Mouse (Mus musculus): ENCODE results near the gene Fam114a1.

Gene Fam114a1

DNA sequence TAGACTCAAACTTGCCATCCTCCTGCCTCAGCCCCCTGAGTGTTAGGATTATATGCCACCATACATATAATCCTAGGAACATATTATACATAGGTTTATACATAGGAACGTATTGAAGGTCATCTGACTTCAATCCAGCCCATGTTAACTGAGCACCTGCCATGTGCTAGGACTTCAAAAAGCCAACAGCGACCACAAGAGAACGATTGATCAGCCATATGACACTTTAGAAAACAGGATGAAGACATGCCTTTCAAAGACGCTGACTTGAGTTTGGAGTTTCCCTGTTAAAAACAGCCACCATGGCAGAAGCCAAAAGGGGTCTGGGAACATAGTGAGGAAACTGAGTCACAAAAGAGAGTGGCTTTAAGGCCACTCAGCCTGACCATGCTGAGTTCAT lies 35.4 kb downstream of the Fam114a1 start:
- peak; percentile 63 for DNase-seq (ENCODE audit: low read depth, low spot score)

DNA sequence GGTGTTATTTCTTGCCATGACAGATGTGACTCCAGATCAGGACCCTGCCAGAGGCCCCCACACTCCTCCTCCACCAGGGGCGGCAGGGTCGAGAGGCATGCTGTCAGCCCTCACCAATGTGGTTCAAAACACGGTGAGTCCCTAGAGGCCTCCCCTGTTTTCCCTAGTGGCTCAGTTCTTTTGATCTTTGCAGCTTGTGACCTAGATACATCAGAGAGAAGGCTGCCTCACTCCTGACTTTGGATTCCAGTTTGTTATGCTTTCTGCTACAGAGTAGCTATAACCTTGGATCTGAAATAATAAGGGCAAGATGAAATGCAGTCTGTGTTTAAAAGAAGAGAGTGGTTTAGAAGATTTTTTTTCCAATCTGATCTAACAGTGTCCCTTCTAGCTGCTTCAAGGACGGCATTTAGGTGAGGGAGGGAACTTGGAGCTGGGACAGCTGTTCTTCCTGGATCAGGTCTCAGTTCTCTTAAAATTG lies 36.2 kb downstream of the Fam114a1 start:
- DNase-seq (ENCODE audit: low read depth, low spot score), result peak; percentile 34

DNA sequence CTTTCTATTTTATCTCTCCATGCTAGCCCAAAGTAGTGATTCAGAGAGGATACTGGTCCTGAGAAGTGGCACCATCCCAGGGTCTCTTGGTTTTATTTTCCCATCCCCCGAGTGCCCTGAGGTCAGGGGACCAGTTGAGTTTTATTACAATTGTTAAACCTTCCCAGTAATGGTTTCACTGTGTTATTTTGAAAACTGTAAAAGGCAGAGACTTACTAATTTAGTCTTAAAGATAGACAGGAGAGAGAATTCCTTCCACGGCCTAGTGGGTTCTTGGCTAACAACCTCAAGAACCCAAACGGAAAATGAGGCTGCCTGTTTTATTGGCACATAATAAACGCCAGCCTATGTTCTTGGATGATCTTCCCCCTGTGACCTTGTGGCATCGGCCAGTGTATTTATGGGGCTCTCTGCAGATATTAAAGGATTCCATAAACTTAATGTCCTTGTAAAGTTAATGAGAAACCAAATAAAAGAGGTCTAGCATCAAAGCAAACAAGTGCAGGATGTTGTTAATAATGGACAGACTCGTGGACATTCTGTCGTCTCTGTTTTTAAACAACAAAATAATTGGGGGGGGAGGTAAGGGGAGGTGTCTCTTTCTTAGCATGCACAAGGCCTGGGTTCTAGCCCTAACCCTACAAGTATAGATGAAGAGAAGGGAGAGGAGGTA lies 42.2 kb downstream of the Fam114a1 start:
- no peak for DNase-seq (ENCODE audit: low read depth, low spot score)

DNA sequence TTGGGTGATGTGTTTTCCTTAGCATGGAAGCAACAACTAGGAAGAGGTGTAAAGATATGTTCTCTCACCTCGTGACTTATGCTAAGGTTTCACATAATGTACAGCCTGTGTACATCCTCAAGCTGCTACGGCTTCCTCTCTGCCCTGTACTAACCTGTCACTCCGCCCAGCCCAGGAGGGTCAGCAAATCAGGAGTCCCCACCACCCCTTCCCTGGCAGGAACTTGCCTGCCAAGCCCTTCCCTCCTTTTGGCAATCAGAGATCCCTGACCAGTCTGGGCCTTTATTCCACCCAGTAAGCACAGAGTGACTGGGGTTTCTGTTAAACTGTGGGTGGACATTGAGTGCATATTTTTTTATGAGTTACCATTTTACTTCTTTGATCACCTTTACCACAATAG lies 45.6 kb downstream of the Fam114a1 start:
- DNase-seq (ENCODE audit: low read depth, low spot score), result no peak

DNA sequence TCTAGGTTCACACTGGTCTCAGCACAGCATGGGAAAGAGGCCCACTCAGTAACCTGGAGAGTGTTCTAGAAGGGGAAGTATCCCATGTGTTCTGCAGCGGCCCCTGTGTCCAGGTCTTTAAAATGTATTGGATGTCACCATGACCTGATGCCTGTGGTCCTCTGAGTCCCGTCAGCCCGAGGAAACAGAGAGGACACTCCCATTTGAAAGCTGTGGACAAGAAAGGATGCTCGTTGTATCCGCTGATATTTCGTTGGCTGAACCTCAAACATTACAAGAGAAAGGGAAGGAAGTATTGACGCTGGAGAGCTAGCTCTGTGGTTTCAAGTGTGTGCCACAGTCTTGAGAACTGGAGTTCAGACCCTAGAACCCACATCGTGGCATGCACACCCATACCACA lies 49.2 kb downstream of the Fam114a1 start:
- peak; percentile 69 for DNase-seq (ENCODE audit: low read depth, low spot score)

DNA sequence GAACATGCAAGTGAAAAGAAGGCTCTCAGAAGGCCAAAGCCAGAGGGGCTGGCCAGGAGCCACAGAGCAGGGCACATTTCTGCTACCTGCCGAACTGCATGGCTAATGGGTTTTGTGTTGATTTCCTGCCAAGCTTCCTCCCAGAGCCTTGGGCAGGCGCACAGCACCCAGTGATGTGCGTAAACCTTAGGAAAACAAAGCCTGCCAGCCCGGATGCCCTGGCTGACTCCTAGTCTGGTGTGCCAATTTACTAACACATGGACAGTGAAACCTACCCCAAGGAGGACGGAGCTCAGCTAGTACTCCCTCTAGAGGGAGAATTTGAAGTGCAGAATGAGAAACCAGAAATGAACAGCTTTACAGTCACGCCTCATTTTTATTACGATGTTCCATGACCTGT lies 50.0 kb downstream of the Fam114a1 start:
- peak; percentile 67 for DNase-seq (ENCODE audit: low read depth, low spot score)

DNA sequence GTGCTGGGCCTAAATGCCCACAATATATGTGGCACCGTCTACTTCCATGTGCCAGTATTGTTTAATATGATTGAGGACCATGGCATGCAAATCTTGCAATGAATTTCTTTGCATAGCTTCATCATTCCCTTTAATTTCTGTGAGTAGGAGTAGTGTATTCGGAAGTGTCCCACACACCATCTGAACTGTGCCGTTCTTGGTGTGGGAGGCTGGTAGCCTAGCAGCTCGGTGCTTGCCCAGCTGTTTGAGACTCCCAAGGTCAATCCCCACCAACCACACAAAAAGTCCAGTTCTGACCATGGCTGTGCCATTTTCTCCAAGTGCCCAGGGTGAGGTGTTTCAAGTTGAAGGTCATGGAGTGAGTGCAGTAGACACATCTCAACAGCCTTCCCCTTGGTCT lies 52.1 kb downstream of the Fam114a1 start:
- DNase-seq (ENCODE audit: low read depth, low spot score), result no peak

DNA sequence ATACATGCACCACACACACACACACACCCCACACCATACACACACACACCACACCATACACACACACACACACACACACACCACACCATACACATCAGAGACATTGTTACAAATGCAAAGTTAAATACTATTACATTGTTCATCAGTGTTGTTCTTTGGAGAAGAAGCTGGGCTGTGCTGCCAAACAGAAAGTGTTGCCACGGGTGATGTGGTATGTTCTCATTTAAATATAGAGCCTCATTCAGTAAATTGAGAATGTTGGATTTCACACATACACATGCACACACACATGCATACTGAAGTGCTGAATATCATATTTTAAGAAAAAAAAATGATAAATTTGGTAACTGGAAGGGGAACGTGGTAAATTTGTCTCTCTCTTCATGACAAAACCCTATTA lies 54.8 kb downstream of the Fam114a1 start:
- DNase-seq (ENCODE audit: low read depth, low spot score), result no peak

DNA sequence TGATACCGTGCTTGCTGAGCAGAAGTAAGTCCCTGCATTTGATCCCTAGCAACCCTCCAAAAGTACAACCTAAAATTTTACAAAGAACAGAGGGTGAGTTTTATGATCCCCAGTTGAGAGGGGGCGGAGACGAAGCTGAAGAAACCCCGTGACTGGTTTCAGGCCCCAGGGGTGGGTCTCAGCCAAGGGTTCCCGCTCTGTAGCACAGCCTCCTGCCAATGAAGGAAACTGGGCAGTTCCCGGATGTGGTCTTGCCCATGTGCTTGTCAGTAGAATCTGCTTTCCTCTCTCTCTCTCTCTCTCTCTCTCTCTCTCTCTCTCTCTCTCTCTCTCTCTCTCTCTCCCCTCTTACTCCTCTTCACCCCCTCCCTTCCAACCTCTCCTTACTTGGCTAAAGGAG lies 56.0 kb downstream of the Fam114a1 start:
- peak; percentile 79 for DNase-seq (ENCODE audit: low read depth, low spot score)

DNA sequence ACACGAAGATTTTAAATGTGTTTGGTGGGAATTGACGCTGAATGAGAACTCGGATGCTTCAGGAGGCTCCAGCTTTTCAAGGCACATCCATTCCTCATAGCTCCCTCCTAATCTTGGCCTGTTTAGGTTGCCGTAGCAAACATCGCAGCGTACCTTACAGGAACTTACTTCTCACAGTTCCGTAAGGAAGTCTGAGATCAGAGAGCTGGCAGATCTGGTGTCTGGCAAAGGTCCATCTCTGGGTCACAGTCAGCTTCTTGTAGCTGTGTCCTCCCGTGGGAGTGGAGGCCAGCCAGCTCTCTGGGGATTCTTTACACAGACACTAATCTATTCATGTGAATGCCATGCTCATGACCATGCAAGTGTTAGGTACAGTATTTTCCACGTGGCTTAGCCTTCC lies 56.9 kb downstream of the Fam114a1 start:
- DNase-seq (ENCODE audit: low read depth, low spot score), result no peak

DNA sequence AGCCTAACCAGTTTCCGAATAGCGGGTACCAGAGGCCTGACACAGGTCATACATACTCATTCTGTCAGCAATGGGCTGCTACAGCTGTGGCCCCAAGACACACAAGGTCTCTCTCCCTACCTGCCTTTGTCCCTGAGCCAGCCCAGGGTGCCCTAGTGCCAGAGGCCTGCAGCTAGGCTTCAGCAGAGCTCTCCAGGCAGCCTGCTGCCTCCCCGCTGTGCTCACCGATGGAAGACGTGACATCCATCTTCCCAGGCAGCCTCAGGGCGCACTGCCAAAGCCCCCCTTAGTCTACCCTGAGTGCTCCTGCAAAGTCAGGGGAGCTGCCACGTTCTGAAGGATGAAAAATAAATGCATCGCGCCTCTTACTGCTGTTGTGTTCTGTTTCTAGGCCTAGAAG lies 58.1 kb downstream of the Fam114a1 start:
- DNase-seq (ENCODE audit: low read depth, low spot score), result no peak

DNA sequence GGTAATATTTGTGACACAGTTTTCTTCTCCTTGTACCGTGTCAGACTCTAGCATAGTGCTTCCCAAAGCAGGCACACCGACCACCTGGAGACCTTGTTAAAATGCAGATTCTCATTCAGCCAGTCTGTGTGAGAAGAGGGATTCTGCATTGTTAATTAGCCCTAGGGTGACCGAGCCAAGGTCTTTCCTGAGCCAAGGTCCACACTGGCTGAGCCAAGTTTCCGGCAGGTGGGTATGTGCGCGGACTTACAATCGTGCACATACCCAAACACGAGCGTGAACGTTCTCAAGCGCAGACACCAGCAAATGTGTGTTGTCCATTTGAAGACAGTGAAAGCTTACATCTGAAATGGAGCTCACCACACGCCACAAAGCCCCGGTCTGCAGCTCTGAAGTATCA lies 66.7 kb downstream of the Fam114a1 start:
- DNase-seq (ENCODE audit: low read depth, low spot score), result no peak

DNA sequence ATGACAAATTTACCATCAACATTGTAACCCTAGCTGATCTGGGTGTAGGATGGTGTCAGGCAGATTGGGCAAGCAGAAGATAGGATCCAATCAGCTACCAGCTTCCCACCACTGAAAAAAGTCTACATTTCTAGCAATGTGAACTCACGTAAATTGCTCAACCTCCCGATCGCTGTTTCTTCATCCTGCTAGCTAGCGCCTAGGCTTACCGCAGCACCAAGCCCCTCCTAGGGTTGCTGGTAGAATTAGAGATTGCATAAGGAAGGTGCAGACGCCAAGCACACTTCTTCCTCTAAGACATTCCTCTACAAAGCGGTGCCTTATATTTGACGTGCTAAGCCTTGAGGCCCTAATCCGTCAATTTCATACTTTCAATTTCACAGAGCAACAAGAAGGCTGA lies 68.4 kb downstream of the Fam114a1 start:
- no peak for DNase-seq (ENCODE audit: low read depth, low spot score)

DNA sequence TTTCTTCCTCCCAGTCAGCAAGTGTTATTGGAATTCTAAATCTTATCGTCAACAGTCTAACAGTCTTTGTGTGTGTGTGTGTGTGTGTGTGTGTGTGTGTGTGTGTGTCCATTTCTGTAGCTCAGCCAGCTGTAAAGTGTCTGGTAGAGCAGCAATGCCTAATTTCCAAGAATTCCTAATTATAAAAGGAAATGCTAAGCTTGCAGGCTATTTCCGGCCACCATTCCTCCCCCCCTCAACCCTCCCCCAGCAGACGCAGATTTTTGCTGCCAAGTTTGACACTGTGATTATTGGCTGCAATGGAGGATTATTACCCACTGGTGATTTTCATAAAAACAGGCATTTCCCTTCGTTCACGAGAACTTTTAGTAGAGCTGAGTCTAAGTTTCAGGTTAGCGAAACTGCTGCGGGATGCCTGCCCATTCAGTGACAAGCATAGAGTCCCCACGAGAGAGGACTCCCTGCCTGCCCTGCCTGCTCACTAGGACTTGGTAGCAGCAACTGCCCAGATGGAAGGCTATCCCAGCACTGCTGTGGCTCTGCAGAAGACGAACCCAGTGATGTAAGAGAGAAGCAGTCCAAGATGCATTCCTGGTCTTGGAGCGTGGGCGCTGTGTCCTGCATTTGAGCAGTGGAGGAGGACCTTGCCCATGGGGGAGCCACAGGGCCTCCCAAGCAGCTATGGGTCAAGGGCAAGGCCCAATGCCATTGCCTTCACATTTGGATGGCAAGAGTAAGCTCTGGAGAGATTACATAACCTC lies 69.1 kb downstream of the Fam114a1 start:
- DNase-seq (ENCODE audit: low read depth, low spot score), result no peak

DNA sequence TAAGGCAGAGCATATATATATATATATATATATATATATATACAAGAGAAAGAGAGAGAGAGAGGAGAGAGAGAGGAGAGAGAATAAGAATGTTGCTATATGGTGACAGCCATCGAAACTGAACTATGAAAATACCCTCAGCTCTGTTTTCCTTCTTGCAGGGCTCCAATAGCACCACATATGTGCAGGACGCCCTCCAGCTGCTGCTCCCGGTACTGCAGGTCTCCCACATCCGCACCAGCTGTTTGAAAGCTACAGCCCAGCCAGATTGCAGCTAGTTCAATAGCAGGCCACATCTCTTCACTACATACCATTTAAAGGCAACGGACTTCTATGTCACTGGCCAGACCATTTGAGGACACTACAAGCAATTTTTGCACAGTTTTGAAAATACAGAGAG lies 70.6 kb downstream of the Fam114a1 start:
- peak; percentile 43 for DNase-seq (ENCODE audit: low read depth, low spot score)

DNA sequence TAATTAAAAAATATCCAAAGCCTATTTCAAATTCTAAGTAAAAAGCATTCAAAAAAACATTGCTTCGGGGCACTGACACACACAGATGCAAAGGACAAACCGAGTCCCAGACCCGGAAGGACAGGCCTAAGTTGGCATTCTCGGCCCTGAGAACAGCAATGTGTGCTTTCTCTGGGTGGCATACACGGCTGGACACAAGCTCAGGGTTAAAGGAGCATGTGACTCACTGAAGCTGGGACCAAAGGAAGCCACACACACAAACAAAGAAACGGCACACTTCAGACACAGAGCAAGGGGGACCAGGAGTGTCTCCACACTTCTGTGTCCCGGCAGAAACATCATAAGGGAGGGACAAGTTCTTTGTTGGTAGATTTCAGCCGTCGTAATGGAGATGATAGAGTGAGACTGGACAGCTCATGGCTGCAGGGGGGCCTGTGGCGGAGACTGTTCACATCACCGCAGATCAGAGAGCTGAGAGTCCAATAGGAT lies 73.6 kb downstream of the Fam114a1 start:
- no peak for DNase-seq (ENCODE audit: low read depth, low spot score)

DNA sequence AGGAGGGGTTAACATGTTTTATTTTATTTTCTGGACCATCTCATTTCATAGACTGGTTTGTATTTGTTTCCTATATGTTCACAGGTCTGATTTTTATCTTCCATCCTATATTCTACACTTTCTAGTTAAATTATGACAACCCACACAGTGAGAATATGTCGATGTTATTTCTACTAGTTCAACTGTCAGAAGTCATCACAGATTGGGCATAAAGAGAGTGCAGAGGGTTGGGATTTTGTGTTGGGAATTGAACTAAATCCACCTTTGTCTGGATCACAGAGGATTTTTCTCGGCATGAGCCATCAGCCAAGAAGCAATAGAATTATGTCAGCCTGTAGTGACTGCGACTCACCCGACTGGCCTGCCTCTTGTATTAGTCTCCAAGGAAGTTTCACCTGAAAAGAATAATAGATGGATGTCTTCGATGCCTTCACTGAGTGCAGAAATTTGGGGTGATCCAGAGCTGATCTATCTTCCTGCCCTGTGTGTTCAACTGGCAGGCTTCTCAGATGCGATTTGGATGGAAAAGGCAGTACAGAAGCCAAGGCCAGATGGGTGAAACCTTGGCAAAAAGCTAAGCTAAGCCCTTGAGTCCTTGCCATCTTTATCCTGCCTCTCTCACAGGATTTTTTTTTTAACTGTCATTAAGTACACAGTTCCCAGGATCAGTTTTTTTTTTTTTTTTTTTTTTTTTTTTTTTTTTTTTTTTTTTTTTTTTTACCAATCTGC lies 75.9 kb downstream of the Fam114a1 start:
- no peak for DNase-seq (ENCODE audit: low read depth, low spot score)

DNA sequence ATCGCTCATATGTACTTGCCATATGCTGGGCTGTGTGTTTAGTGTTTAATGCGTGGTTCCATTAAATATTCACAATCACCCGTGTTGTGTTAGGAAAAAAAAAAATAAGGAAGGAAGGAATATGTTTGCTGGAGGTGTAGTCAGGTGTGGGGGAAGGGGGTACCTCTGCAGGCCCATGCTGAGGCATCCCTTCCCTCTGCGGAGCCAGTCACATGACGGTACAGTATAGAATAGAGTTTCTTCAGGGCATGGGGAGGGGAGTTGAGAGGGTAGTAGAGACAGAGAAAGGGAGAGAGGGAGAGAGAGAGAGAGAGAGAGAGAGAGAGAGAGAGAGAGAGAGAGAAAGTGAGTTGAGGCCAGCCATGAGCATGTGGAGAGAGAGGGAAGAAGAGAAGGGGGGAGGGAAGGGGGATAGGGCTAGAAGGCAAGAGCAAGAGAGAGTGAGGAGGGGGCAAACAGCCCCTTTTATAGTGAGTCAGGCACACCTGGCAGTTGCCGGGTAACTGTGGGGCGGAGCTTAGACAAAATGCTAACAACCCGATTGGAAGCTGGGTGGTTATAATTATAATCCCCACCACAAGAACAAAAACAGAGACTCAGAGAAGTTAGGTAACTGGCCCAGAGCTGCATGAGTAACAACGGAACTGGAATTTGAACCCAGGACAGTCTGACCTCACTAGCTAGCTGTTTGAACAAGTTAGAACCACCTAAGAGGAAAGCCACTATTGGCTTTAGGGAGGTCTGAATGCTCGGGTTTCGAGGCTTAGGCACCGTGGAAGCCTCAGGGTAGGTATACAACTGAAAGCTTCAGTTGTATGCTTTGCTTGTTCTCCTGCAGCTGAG lies 76.8 kb downstream of the Fam114a1 start:
- no peak for DNase-seq (ENCODE audit: low read depth, low spot score)

DNA sequence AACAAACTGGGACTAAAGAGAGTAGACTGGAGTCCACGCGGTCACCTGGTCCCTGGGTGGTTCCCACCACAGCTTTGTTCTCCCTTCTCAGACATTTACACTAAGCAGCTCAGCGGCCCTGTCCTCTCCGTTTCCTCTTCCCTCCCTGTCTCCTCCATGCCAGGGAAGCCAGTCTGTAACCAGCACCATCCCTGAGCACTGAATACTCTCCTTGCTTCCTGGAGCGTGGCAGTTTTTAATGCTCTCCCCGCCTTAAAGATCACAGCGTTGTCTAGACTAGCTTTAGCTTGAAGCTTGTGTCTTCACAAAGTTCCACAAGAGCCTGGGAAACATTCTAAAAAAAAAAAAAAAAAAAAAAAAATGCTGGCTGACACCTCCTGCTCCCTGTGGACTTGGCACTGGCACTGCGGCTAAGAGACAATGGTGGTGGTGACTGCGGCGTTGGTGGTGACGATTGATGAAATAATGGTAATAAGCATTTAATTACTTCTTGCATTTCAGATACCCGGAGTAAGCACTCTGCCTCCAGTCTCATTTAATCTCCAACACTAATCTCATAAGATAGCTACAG lies 77.5 kb downstream of the Fam114a1 start:
- no peak for DNase-seq (ENCODE audit: low read depth, low spot score)

DNA sequence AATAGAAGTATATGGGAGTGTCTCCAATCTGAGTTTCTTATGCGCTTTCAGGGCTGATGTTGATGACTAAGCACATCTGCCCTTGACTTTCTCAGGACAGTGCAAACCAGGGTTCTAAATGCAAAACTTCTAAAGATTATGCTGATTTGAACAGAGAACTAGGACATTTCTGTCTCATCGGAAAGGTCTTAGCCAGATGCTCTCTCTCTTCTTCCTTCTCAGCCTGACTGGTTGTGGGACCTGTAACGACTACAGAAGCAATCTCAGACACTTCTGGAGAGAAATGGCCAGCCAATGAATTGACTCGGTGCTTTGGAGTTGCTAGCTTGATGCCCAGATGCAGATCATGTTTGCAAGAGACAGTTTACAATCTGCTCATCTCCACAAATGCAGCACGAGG lies 80.0 kb downstream of the Fam114a1 start:
- no peak for DNase-seq (ENCODE audit: low read depth, low spot score)

DNA sequence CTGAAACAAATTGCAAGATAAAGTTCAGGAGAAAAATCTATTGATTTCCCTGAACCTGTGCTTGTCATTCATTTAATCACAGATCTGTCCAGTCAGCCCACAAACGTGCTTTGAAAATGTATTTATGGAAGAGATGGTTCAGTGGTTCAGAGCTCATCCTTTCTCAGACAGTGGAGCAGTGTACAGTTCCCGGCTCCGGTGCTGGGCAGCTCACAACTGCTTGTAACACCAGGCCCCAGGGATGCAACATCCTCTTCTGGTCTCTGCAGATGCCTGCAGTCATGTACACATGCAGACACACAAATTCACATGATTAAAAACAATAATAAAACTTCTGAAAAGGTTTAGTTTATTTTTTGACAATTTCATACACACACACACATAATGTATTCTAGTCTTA lies 81.6 kb downstream of the Fam114a1 start:
- no peak for DNase-seq (ENCODE audit: low read depth, low spot score)

Measured in CD4-positive helper T cell, adult 2 months (primary cell).